Mouse (Mus musculus) left cerebral cortex, adult 8-10 months (tissue): ENCODE measurements around the gene Dtnbp1. TPM values are rescaled to one million over a fixed set of nuclear protein-coding genes. Genes with fewer than 3 reads are reported as not detected.
A peak's percentile ranks its signal among the peaks of the same experiment; 100 is the strongest.

Source experiments
- DNase-seq, 2 experiments: peaks; one replicate each; pipeline ENCODE4 v3.0.0; 2022; ENCODE audit warnings: low spot score in 2 of 2
- total RNA-seq, 4 experiments: library from RNA; stranded (reverse); gene quantifications; 2 replicates each; pipeline ENCODE4 v1.2.4; 2022

Dtnbp1 gene
- total RNA-seq, 4 experiments from 2014 or later: 77.5 to 93.8 (median 81.3) TPM

GRCm38 (mm10) chr13:45001228-45001910 lies 578 bp downstream of the Dtnbp1 start:
- DNase-seq: peak in 1 of 2 experiments; percentile 36

- DNase-seq: no peak
Observed at GRCm38 (mm10) chr13:45000836-45001227, 1.1 kb downstream of the Dtnbp1 start.

GRCm38 (mm10) chr13:44999211-44999610 lies 2.7 kb downstream of the Dtnbp1 start:
- no peak for DNase-seq

- DNase-seq: no peak
Observed at GRCm38 (mm10) chr13:44996339-44996738, 5.6 kb downstream of the Dtnbp1 start.

GRCm38 (mm10) chr13:44992550-44993205 lies 9.3 kb downstream of the Dtnbp1 start:
- no peak for DNase-seq

- no peak for DNase-seq
Observed at GRCm38 (mm10) chr13:44991936-44992335, 10.0 kb downstream of the Dtnbp1 start.

GRCm38 (mm10) chr13:44990073-44990682 lies 11.8 kb downstream of the Dtnbp1 start:
- no peak for DNase-seq

- DNase-seq: no peak
Observed at GRCm38 (mm10) chr13:44986352-44986751, 15.6 kb downstream of the Dtnbp1 start.

- no peak for DNase-seq
Observed at GRCm38 (mm10) chr13:44985321-44985720, 16.6 kb downstream of the Dtnbp1 start.

GRCm38 (mm10) chr13:44983635-44984401 lies 18.1 kb downstream of the Dtnbp1 start:
- DNase-seq: no peak

- DNase-seq: no peak
Observed at GRCm38 (mm10) chr13:44982799-44983198, 19.1 kb downstream of the Dtnbp1 start.

- no peak for DNase-seq
Observed at GRCm38 (mm10) chr13:44979433-44979832, 22.5 kb downstream of the Dtnbp1 start.

- no peak for DNase-seq
Observed at GRCm38 (mm10) chr13:44977483-44978141, 24.3 kb downstream of the Dtnbp1 start.

- DNase-seq: no peak
Observed at GRCm38 (mm10) chr13:44977059-44977458, 24.9 kb downstream of the Dtnbp1 start.

- no peak for DNase-seq
Observed at GRCm38 (mm10) chr13:44960542-44961291, 41.2 kb downstream of the Dtnbp1 start.

GRCm38 (mm10) chr13:44957049-44957448 lies 44.9 kb downstream of the Dtnbp1 start:
- DNase-seq: no peak

GRCm38 (mm10) chr13:44955781-44956180 lies 46.2 kb downstream of the Dtnbp1 start:
- DNase-seq: no peak

- no peak for DNase-seq
Observed at GRCm38 (mm10) chr13:44954232-44954568, 47.7 kb downstream of the Dtnbp1 start.

GRCm38 (mm10) chr13:44953546-44954231 lies 48.3 kb downstream of the Dtnbp1 start:
- DNase-seq: no peak
